Mouse (Mus musculus) heart, postnatal 0 days (tissue): ENCODE results near the gene Rere.

Source experiments
- CTCF ChIP-seq: IDR thresholded peaks from 2 replicates; pipeline ENCODE4 v1.5.1; 2016; ENCODE audit warnings: antibody characterized with exemption, control low read depth, low read depth
- EP300 ChIP-seq: IDR thresholded peaks from 2 replicates; pipeline ENCODE4 v1.6.1; 2016; ENCODE audit warnings: antibody characterized with exemption, low read depth

GRCm38 (mm10) chr4:150315301-150315700, 33.9 kb downstream of the Rere start:
- TF ChIP-seq CTCF (no peak), EP300 (no peak)
